Mouse (Mus musculus) hindbrain, postnatal 0 days (tissue): ENCODE measurements around the gene Ift22. TPM values are rescaled to one million over a fixed set of nuclear protein-coding genes. Genes with fewer than 3 reads are reported as not detected.
A peak's percentile ranks its signal among the peaks of the same experiment; 100 is the strongest.
"Not testable (repeated sequence)": the region's sequence is repeated elsewhere in the genome, so short reads cannot be mapped to it uniquely, and the experiment has no call there.

ENCODE experiments used
- ATAC-seq: fragments of 200-750 bp; cut with Nextera tagmentation; 2 replicates; pipeline ENCODE4 v1.8.0; 2017; ENCODE audit warnings: mild to moderate bottlenecking, moderate TSS enrichment, moderate library complexity
- DNase-seq: peaks from one replicate; pipeline ENCODE4 v3.0.0-alpha.2; 2015; ENCODE audit warnings: low spot score
- H3K27ac ChIP-seq: fragments of 300-500 bp; sonication (generic); 2 replicates; pipeline ENCODE4 v1.5.1; 2014; ENCODE audit warnings: mild to moderate bottlenecking
- H3K27me3 ChIP-seq: fragments of 300-500 bp; sonication (generic); 2 replicates; pipeline ENCODE4 v1.6.1; 2014; ENCODE audit warnings: low read length, mixed read lengths; ENCODE audit not compliant: insufficient read depth
- H3K36me3 ChIP-seq: fragments of 300-500 bp; sonication (generic); 2 replicates; pipeline ENCODE4 v1.6.1; 2014; ENCODE audit warnings: low read length, mixed read lengths; ENCODE audit not compliant: insufficient read depth
- H3K4me1 ChIP-seq: fragments of 300-500 bp; sonication (generic); 2 replicates; pipeline ENCODE4 v1.6.1; 2014; ENCODE audit warnings: antibody characterized with exemption, low read length, mixed read lengths; ENCODE audit not compliant: insufficient read depth
- H3K4me2 ChIP-seq: fragments of 300-500 bp; sonication (generic); 2 replicates; pipeline ENCODE4 v1.6.1; 2014; ENCODE audit warnings: low read depth, mild to moderate bottlenecking, low read length, moderate library complexity, mixed read lengths
- H3K4me3 ChIP-seq: fragments of 300-500 bp; sonication (generic); 2 replicates; pipeline ENCODE4 v1.5.1; 2014; ENCODE audit warnings: low read length
- H3K9ac ChIP-seq: fragments of 300-500 bp; sonication (generic); replicated peaks from 2 replicates; pipeline ENCODE4 v1.6.1; 2014; ENCODE audit warnings: mild to moderate bottlenecking, low read length, moderate library complexity, mixed read lengths
- H3K9me3 ChIP-seq: fragments of 300-500 bp; sonication (generic); 2 replicates; pipeline ENCODE4 v1.6.1; 2016; ENCODE audit warnings: low read length, mixed read lengths
- CTCF ChIP-seq: IDR thresholded peaks from 2 replicates; pipeline ENCODE4 v1.5.1; 2016; ENCODE audit warnings: antibody characterized with exemption, control low read depth, low read depth
- WGBS: fragments of 180-500 bp; shearing (Covaris S2); extraction: QIAGEN DNeasy Blood & Tissue Kit; methylation state at CpG from one replicate; pipeline ENCODE4 v1.1.7; 2014; 5-methylcytosine and 5-hydroxymethylcytosine counted together
- polyA plus RNA-seq: library from polyadenylated mRNA; unstranded; fragments of >200 nt; fragmentation: Nextera tagmentation; extraction: Ambion mirVana; gene quantifications from 2 replicates; pipeline ENCODE4 v1.2.1, GENCODE M21; 2015
- total RNA-seq: library from RNA; depleted of rRNA; stranded (reverse); fragments of >200 nt; gene quantifications from 2 replicates; pipeline ENCODE4 v1.2.3, GENCODE M21; 2014

The Ift22 gene
- total and polyA plus RNA-seq, 2 experiments from 2014 or later, result 20.1 to 123 TPM

DNA sequence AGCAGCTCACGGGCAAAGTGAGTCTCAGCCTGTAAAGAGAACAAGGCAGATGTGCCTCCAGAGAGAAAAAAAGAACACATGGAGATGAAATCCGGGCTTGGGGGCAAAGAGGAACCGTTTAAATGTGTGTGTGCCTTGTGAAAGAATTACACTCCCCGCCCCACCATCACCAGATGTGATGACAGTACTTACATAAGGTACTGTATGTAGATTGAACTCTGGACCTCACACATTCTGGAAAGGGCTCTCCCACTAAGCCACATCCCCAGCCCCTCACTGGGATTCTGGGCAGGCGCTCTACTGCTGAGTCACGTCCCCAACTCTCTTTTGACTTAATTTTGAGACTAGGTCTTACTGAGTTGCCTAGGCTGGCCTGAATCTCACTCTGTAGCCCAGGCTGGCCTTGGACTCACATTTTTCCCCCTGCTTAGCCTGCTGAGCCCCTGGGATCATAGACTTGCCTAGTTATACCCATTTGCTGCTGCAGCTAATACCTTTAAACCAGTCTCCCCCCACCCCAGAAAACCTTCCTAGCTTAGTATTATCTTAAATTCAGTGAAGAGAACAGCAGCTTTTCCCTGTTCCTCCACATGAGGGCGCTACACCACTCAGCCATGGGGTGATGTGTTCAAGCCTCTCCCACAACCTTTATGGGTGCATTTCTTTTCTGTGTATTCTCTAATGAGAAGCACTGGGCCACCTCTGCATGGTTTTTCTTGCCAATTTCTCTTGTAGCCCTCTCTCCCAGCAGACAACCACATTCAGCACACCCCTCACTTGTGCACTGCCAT, 28.1 kb downstream of the Ift22 start:
- H3K4me2 ChIP-seq, result no peak overlapping the region
- no peak overlapping the region for H3K4me3 ChIP-seq
- H3K36me3 ChIP-seq, result no peaks in the 10 kb centered on the region
- H3K9ac ChIP-seq, result no peak overlapping the region
- TF ChIP-seq CTCF, result peak; percentile 49
- no peaks in the 10 kb centered on the region for H3K27me3 ChIP-seq
- H3K4me1 ChIP-seq, result no peaks in the 10 kb centered on the region
- H3K27ac ChIP-seq, result no peak overlapping the region
- ATAC-seq, result no peak
- no peaks in the 10 kb centered on the region for H3K9me3 ChIP-seq
- WGBS, result 75% methylated on average over 7 of the region's 7 CpGs
- DNase-seq, result no peak

GRCm38 (mm10) chr5:136936750-136937149, 28.8 kb downstream of the Ift22 start:
- WGBS, result 82% methylated on average over 6 of the region's 6 CpGs
- H3K36me3 ChIP-seq, result no peaks in the 10 kb centered on the region
- ATAC-seq (no peak), DNase-seq (no peak)
- no peak for TF ChIP-seq CTCF
- no peak overlapping the region for H3K9ac ChIP-seq
- no peaks in the 10 kb centered on the region for H3K27me3 ChIP-seq
- H3K27ac ChIP-seq, result no peak overlapping the region
- no peaks in the 10 kb centered on the region for H3K4me1 ChIP-seq
- no peak overlapping the region for H3K4me2 ChIP-seq
- no peaks in the 10 kb centered on the region for H3K9me3 ChIP-seq
- no peak overlapping the region for H3K4me3 ChIP-seq

- H3K4me3 ChIP-seq, result no peak overlapping the region
- H3K4me1 ChIP-seq, result no peaks in the 10 kb centered on the region
- DNase-seq, result no peak
- ATAC-seq, result no peak
- no peaks in the 10 kb centered on the region for H3K36me3 ChIP-seq
- H3K4me2 ChIP-seq, result no peak overlapping the region
- 94% methylated on average over 5 of the region's 5 CpGs for WGBS
- no peaks in the 10 kb centered on the region for H3K9me3 ChIP-seq
- no peak for TF ChIP-seq CTCF
- H3K27me3 ChIP-seq, result no peaks in the 10 kb centered on the region
- no peak overlapping the region for H3K27ac ChIP-seq
- no peak overlapping the region for H3K9ac ChIP-seq
These were observed 29.7 kb downstream of the Ift22 start for GRCm38 (mm10) chr5:136937621-136938020.

DNA sequence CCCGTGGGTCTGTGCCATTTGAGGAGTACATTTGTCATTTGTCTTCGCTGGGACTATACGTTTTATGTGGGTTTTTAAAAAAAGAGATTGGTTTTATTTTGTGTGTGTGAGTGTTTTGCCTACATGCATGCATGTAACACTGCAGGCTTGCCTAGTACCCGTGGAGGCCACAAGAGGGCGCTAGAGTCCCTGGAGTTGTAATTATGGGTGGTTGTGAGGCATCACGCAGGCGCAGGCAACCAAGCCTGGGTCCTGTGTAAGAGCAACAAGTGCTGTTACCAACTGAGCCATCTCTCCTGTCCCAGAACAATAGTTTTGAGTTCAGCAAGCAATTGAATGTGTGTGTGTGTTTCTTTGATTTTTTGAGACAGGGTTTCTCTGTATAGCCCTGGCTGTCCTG, 31.3 kb downstream of the Ift22 start:
- WGBS, result 65% methylated on average over 7 of the region's 7 CpGs
- peak; percentile 51 for TF ChIP-seq CTCF
- H3K9me3 ChIP-seq, result no peaks in the 10 kb centered on the region
- DNase-seq (no peak), ATAC-seq (no peak)
- H3K27me3 ChIP-seq, result no peaks in the 10 kb centered on the region
- H3K9ac ChIP-seq, result no peak overlapping the region
- no peak overlapping the region for H3K4me3 ChIP-seq
- no peak overlapping the region for H3K4me2 ChIP-seq
- H3K4me1 ChIP-seq, result no peaks in the 10 kb centered on the region
- no peaks in the 10 kb centered on the region for H3K36me3 ChIP-seq
- H3K27ac ChIP-seq, result no peak overlapping the region

- not testable (repeated sequence) for H3K4me2 ChIP-seq, H3K36me3 ChIP-seq, H3K4me1 ChIP-seq, H3K27me3 ChIP-seq, DNase-seq, H3K9ac ChIP-seq, ATAC-seq, H3K27ac ChIP-seq, H3K4me3 ChIP-seq, H3K9me3 ChIP-seq
- 81% methylated on average over 6 of the region's 6 CpGs for WGBS
These were observed 32.1 kb downstream of the Ift22 start for GRCm38 (mm10) chr5:136940029-136940428.

DNA sequence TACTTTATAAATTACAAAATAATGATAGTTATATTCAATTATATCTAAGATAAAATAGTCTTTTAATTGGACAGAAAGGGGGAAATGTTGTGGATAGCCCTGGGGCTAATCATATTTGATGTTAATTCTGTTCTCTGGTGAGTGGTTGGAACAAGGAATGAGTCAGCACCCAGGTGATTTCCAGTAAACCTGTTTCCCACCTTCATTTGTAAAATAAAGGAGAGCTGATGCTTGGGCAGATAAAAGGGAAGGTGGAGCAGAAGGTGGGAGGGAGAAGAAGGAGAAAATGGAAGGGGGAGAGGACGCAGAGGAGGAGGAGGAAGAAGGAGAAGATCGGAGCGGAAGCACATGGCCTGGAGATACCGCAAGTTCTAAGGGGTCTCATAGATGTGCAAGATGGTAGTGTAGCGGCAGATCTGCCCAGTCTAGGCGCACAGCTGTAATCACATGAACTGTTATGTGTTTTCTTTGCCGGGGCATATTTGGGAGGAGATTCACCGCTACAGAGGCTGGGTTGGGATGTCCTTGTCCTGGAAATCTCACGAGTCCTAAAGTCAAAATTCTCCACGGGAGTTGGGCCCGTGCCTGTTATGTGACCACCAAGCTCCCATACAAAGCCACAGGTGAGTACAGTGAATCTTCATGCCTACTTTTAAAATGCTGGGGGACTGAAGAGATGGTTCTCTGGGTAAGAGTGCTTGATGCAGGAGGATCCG, 33.1 kb downstream of the Ift22 start:
- 88% methylated on average over 12 of the region's 12 CpGs for whole genome bisulfite sequencing
- H3K9me3 ChIP-seq, result no peaks in the 10 kb centered on the region
- DNase-seq, result no peak
- no peak for ATAC-seq
- no peak overlapping the region for H3K4me2 ChIP-seq
- H3K4me3 ChIP-seq, result no peak overlapping the region
- H3K9ac ChIP-seq, result no peak overlapping the region
- no peaks in the 10 kb centered on the region for H3K4me1 ChIP-seq
- no peaks in the 10 kb centered on the region for H3K36me3 ChIP-seq
- no peak overlapping the region for H3K27ac ChIP-seq
- no peaks in the 10 kb centered on the region for H3K27me3 ChIP-seq
- no peak for TF ChIP-seq CTCF

DNA sequence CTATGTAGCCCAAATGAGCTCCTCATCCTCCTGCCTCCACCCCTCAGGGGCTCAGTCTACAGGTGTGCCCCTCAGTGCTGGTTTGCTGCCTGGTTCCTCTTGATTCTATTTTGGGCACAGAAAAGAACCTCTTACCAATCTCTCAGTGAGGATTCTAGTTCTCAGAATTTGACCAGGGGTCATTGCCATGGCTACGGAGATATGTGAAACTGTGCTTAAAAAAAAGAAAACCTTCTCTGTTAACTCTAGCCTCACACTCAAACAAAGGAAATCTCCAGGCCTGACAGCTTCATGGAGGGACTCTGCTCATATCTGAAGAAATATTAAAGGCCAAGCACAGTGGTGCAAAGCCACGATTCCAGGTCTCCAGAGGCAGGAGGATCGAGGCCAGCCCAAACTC, 34.8 kb downstream of the Ift22 start:
- no peak overlapping the region for H3K4me2 ChIP-seq
- no peaks in the 10 kb centered on the region for H3K4me1 ChIP-seq
- no peaks in the 10 kb centered on the region for H3K36me3 ChIP-seq
- no peak overlapping the region for H3K9ac ChIP-seq
- no peaks in the 10 kb centered on the region for H3K9me3 ChIP-seq
- H3K27ac ChIP-seq, result no peak overlapping the region
- no peak overlapping the region for H3K4me3 ChIP-seq
- ATAC-seq (no peak), DNase-seq (peak; percentile 30)
- no peak for TF ChIP-seq CTCF
- no peaks in the 10 kb centered on the region for H3K27me3 ChIP-seq
- WGBS, result 76% methylated on average over 3 of the region's 3 CpGs
